Mouse (Mus musculus): Measurements from ENCODE around the gene Ccdc40. TPM values are rescaled to one million over a fixed set of nuclear protein-coding genes. Genes with fewer than 3 reads are reported as not detected.
A peak's percentile ranks its signal among the peaks of the same experiment; 100 is the strongest.

The Ccdc40 gene
- total RNA-seq, 4 experiments from 2014 or later, result 1.3 TPM; not detected in 3

GRCm38 (mm10) chr11:119207986-119208385 is 20.4 kb upstream of the Ccdc40 start:
- DNase-seq (ENCODE audit: low spot score in 2 of 2), result no peak

GRCm38 (mm10) chr11:119208870-119209370 is 19.5 kb upstream of the Ccdc40 start:
- DNase-seq (ENCODE audit: low spot score in 2 of 2), result no peak

- DNase-seq (ENCODE audit: low spot score in 2 of 2), result peak; percentile 39 to 64
Observed at GRCm38 (mm10) chr11:119209371-119210025, 18.9 kb upstream of the Ccdc40 start.

DNA sequence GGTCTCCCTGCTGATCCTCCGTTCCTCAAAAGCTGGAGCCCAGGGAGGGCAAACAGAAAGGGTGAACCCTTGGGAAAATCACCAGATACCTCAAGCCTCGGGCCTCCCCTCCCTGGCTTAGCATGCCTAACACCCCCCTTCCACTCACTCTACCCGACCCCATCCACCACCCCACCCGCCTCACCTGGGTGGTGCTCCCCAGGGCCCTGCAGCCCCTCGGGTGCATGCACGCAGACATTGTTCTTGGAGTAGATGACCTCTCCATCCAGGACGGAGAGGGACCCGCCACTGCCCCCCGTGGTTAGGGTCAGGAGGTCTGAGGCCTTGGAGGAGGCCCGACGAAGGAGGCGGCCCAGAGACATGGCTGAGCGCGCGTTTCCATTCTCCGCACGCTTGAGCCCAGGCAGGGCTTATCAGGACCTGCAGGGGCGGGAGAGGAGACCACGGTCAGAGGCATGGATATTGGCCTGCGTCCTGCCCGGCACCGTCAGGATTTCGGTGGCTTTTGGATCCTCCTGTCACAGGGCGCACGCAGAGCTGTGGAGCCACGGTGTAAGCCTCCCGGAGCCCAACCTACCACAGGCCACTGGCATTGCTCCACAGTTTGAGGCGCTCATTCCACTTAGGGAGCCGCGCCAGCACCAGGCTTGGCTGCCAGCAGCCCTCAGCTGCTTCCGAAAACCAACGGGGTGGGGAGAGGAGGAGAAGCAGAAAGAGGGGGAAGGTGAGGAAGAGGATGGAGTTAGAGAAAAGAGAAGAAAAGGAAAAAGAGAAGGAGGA is 17.9 kb upstream of the Ccdc40 start:
- peak; percentile 71 to 86 for DNase-seq (ENCODE audit: low spot score in 2 of 2)

DNA sequence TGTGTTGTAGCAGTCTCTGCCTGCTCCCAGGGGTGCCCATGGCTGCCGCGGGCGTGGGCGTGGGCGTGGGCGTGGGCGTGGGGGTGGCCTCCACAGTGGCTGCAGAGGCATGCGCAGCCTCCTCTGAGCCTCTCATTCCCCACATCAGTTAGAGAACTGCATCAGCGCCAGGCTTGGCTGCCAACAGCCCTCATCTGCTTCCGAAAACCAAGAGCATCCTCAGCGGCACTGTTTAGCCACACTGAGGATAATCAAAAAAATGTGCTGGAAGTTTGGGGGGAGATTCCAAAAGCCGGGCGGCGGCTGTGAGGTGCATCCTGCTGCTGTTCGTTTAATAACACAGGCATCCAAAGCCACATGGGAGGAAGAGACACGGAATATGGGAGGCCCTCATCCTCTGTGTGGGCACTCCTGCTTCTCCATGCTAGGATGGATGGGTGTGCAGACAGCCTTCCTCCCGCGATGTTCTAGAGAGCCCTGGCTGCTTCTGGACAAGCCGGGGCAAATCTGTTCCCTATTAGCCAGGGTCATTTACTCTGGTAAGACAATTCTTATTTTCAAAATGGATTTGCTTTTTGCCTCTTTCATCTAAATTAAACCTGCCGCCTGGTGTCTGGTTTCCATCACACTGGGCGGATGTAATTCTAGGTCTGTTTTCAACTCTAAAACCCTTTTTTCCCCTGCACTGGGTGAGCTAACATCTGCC is 16.6 kb upstream of the Ccdc40 start:
- DNase-seq (ENCODE audit: low spot score in 2 of 2), result peak in 1 of 2 experiments; percentile 36

GRCm38 (mm10) chr11:119213166-119213885 is 15.0 kb upstream of the Ccdc40 start:
- DNase-seq (ENCODE audit: low spot score in 2 of 2), result no peak

GRCm38 (mm10) chr11:119215038-119215904 is 13.1 kb upstream of the Ccdc40 start:
- peak; percentile 41 to 58 for DNase-seq (ENCODE audit: low spot score in 2 of 2)

DNA sequence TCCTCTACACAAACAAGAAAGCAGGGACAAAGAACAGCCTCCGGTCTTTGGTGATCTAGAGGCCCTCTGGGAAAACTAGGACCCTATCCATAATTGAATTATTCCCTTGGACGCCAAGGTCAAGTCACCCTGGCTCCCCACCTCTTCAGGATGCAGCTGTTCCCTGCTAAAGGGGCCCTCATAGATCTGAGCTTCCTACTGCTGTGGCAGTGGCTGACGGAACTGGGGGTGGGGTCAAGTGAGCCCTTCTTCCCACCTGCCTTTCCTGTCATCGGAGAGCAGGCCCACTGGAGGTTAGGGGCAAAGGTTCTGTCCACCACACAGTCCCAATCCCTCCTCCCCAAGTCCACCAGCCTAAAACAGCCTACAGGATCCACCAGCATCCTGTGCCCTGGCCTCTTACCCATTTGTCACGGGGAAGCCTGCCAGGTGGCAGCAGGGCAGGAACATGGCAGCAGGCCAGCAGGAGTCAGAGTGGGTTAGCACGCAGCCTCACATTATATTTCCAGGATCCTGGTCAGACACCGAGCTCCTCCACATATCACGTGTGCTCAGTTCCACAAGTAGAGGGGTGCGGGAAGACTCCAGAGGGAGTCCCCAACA is 12.4 kb upstream of the Ccdc40 start:
- DNase-seq (ENCODE audit: low spot score in 2 of 2), result peak; percentile 63 to 66

GRCm38 (mm10) chr11:119217861-119218260 is 10.5 kb upstream of the Ccdc40 start:
- DNase-seq (ENCODE audit: low spot score in 2 of 2), result no peak

- DNase-seq (ENCODE audit: low spot score in 2 of 2), result peak; percentile 73 to 82
Observed at GRCm38 (mm10) chr11:119219816-119220465, 8.4 kb upstream of the Ccdc40 start.

DNA sequence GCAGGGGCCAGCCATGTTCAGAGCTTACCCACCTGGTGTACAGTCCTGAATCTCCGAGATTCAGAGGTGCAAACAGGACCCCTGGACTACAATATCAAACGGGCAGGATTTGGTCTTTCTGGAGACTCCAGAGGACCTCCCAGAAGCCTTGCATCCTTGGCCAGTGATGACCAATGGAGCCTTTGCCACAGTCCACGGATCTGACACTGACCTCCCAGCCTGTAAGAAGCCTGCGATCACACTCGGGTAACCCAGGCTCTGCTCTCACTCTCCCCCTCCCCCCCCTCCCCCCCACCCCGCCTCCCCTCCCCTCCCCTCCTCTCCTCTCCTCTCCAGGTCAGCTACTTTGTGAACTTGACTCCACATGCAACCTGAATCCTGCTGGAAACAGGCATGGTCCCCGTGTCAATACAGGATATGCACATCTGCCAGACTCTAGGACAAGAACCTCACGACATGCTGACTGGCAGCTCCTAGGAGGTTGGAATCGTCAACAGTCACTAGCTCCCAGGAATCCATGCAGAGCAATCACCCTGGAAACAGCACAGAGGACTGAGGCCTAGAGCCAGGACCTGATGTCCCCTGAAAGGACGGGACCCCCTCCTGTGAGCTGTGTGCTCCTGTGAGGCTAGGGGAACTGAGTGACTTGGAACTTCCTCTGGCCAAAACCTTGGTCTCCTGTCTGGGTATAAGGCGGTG is 6.4 kb upstream of the Ccdc40 start:
- DNase-seq (ENCODE audit: low spot score in 2 of 2), result peak; percentile 38 to 65

- DNase-seq (ENCODE audit: low spot score in 2 of 2), result no peak
Observed at GRCm38 (mm10) chr11:119223124-119223890, 5.1 kb upstream of the Ccdc40 start.

- DNase-seq (ENCODE audit: low spot score in 2 of 2), result no peak
Observed at GRCm38 (mm10) chr11:119224926-119225325, 3.4 kb upstream of the Ccdc40 start.

- no peak for DNase-seq (ENCODE audit: low spot score in 2 of 2)
Observed at GRCm38 (mm10) chr11:119225634-119226033, 2.7 kb upstream of the Ccdc40 start.

GRCm38 (mm10) chr11:119227591-119227990 is 781 bp upstream of the Ccdc40 start:
- DNase-seq (ENCODE audit: low spot score in 2 of 2), result no peak

- peak; percentile 37 to 57 for DNase-seq (ENCODE audit: low spot score in 2 of 2)
Observed at GRCm38 (mm10) chr11:119228846-119229626, 664 bp downstream of the Ccdc40 start.

GRCm38 (mm10) chr11:119234770-119235169 is 6.4 kb downstream of the Ccdc40 start:
- DNase-seq (ENCODE audit: low spot score in 2 of 2), result no peak
